Mouse (Mus musculus) ES-E14 (cell line): ENCODE data around the gene Ano10.

Source experiments
- CHD2 ChIP-seq: IDR thresholded peaks from 2 replicates; pipeline ENCODE4 v1.6.1; 2014; ENCODE audit warnings: mild to moderate bottlenecking, low read depth, low read length, inconsistent platforms
- HCFC1 ChIP-seq: IDR thresholded peaks from 2 replicates; pipeline ENCODE4 v1.6.1; 2012; ENCODE audit warnings: low read length, inconsistent platforms, borderline replicate concordance; ENCODE audit not compliant: insufficient read depth
- MAFK ChIP-seq: IDR thresholded peaks from 2 replicates; pipeline ENCODE4 v1.6.1; 2014; ENCODE audit warnings: mild to moderate bottlenecking, low read depth, low read length, inconsistent platforms; ENCODE audit not compliant: insufficient read depth
- ZC3H11A ChIP-seq: IDR thresholded peaks from 2 replicates; pipeline ENCODE4 v1.6.1; 2012; ENCODE audit warnings: low read depth, mild to moderate bottlenecking, inconsistent platforms, low read length, borderline replicate concordance
- ZNF384 ChIP-seq: IDR thresholded peaks from 2 replicates; pipeline ENCODE4 v1.6.1; 2012; ENCODE audit warnings: low read depth, low read length, inconsistent platforms

GRCm38 (mm10) chr9:122232912-122233311 lies 61.3 kb downstream of the Ano10 start:
- TF ChIP-seq HCFC1 (no peak), ZNF384 (no peak), ZC3H11A (no peak), MAFK (no peak), CHD2 (no peak)
